Mouse (Mus musculus): Measurements from ENCODE around the gene Atp2c1. TPM values are rescaled to one million over a fixed set of nuclear protein-coding genes. Genes with fewer than 3 reads are reported as not detected.

The Atp2c1 gene
- total RNA-seq, 2 experiments from 2014 or later = 39.3 to 41.2 TPM

GRCm38 (mm10) chr9:105522063-105522462 lies 5.1 kb downstream of the Atp2c1 start:
- DNase-seq = no peak
- Histone ChIP-seq H3K27ac (peak overlapping the region; percentile 95), H3K4me3 (no peak overlapping the region; the same call in 1 of the 2 replicates)
- no peak for TF ChIP-seq CTCF (IDR thresholded peaks at IDR 0.05)
- intact Hi-C loops (cut with DNase I) = no loop called here

- intact Hi-C loops (cut with DNase I) = no loop called here
- TF ChIP-seq CTCF (IDR thresholded peaks at IDR 0.05) = no peak
- peak overlapping the region; percentile 95 for H3K27ac ChIP-seq
- peak overlapping the region; percentile 76 for H3K4me3 ChIP-seq
- DNase-seq = peak; percentile 78
These were observed 6.2 kb downstream of the Atp2c1 start for GRCm38 (mm10) chr9:105520776-105521552.

GRCm38 (mm10) chr9:105519278-105519883 lies 7.7 kb downstream of the Atp2c1 start:
- no peak for DNase-seq
- intact Hi-C loops (cut with DNase I) = no loop called here
- peak overlapping the region; percentile 76 for H3K4me3 ChIP-seq

GRCm38 (mm10) chr9:105503690-105504089 lies 23.4 kb downstream of the Atp2c1 start:
- no peak overlapping the region for H3K4me3 ChIP-seq
- H3K27ac ChIP-seq = no peak overlapping the region
- intact Hi-C loops (cut with DNase I) = no loop called here
- TF ChIP-seq CTCF (IDR thresholded peaks at IDR 0.05) = no peak
- DNase-seq = no peak

More at GRCm38 (mm10) chr9:105519278-105519883, 7.7 kb downstream of the Atp2c1 start:
- H3K27ac ChIP-seq = peak overlapping the region; percentile 95
- TF ChIP-seq CTCF (IDR thresholded peaks at IDR 0.05) = no peak

GRCm38 (mm10) chr9:105502389-105502788 lies 24.7 kb downstream of the Atp2c1 start:
- no peak for TF ChIP-seq CTCF (IDR thresholded peaks at IDR 0.05)
- intact Hi-C loops (cut with DNase I) = no loop called here
- Histone ChIP-seq H3K4me3 (no peak overlapping the region), H3K27ac (no peak overlapping the region)
- DNase-seq = no peak

- Histone ChIP-seq H3K4me3 (peak overlapping the region; percentile 100), H3K27ac (peak overlapping the region; percentile 91)
- intact Hi-C loops (cut with DNase I) = loop anchor here (1.0 to 2.0 kb wide), 2 partner anchors 117 to 122 kb away; no protein-coding TSS in a partner anchor
- peak; percentile 86 for TF ChIP-seq CTCF (IDR thresholded peaks at IDR 0.05)
- DNase-seq = no peak
These were observed 31.6 kb downstream of the Atp2c1 start for GRCm38 (mm10) chr9:105495316-105496174.

- Histone ChIP-seq H3K4me3 (peak overlapping the region; percentile 100), H3K27ac (peak overlapping the region; percentile 91)
- intact Hi-C loops (cut with DNase I) = loop anchor here (1.0 to 2.0 kb wide), 2 partner anchors 118 to 123 kb away; no protein-coding TSS in a partner anchor
- peak; percentile 98 for DNase-seq
- peak; percentile 48 for TF ChIP-seq CTCF (IDR thresholded peaks at IDR 0.05)
These were observed 32.4 kb downstream of the Atp2c1 start for GRCm38 (mm10) chr9:105494553-105495315.

GRCm38 (mm10) chr9:105492744-105493143 lies 34.4 kb downstream of the Atp2c1 start:
- DNase-seq = no peak
- intact Hi-C loops (cut with DNase I) = no loop called here
- TF ChIP-seq CTCF (IDR thresholded peaks at IDR 0.05) = no peak
- Histone ChIP-seq H3K27ac (no peak overlapping the region), H3K4me3 (no peak overlapping the region)

- intact Hi-C loops (cut with DNase I) = no loop called here
- DNase-seq = no peak
- TF ChIP-seq CTCF (IDR thresholded peaks at IDR 0.05) = no peak
- no peak overlapping the region for H3K4me3 ChIP-seq
- H3K27ac ChIP-seq = peak overlapping the region; percentile 32; the same call in 1 of the 2 replicates
These were observed 38.8 kb downstream of the Atp2c1 start for GRCm38 (mm10) chr9:105488363-105488762.

GRCm38 (mm10) chr9:105484338-105485084 lies 42.6 kb downstream of the Atp2c1 start:
- peak; percentile 86 for DNase-seq
- Histone ChIP-seq H3K27ac (peak overlapping the region; percentile 81), H3K4me3 (peak overlapping the region; percentile 33)
- intact Hi-C loops (cut with DNase I) = no loop called here
- TF ChIP-seq CTCF (IDR thresholded peaks at IDR 0.05) = no peak

- Histone ChIP-seq H3K27ac (peak overlapping the region; percentile 81), H3K4me3 (no peak overlapping the region)
- TF ChIP-seq CTCF (IDR thresholded peaks at IDR 0.05) = no peak
- intact Hi-C loops (cut with DNase I) = no loop called here
- DNase-seq = no peak
These were observed 43.2 kb downstream of the Atp2c1 start for GRCm38 (mm10) chr9:105483880-105484279.

All from gastrocnemius, adult 2 months (tissue).